Mouse (Mus musculus) adrenal gland, adult 18-20 months (tissue): ENCODE results near the gene Trim7. TPM values are rescaled to one million over a fixed set of nuclear protein-coding genes. Genes with fewer than 3 reads are reported as not detected.
A peak's percentile ranks its signal among the peaks of the same experiment; 100 is the strongest.
"Not testable (repeated sequence)": the region's sequence is repeated elsewhere in the genome, so short reads cannot be mapped to it uniquely, and the experiment has no call there.

ENCODE experiments used
- DNase-seq, 2 experiments: peaks; one replicate each; pipeline ENCODE4 v3.0.0; 2021 to 2022; ENCODE audit warnings: low spot score in 2 of 2
- total RNA-seq, 2 experiments: library from RNA; stranded (reverse); gene quantifications; 1 replicate in 1 of 2; 2 replicates in 1 of 2; pipeline ENCODE4 v1.2.3; 2021

The Trim7 gene
- total RNA-seq, 2 experiments from 2014 or later = 3.6 to 9.8 TPM

GRCm38 (mm10) chr11:48845244-48845815 lies 19.4 kb downstream of the Trim7 start:
- DNase-seq = no peak

- not testable (repeated sequence) for DNase-seq
These were observed 20.4 kb downstream of the Trim7 start for GRCm38 (mm10) chr11:48846362-48846761.

- no peak for DNase-seq
These were observed 20.9 kb downstream of the Trim7 start for GRCm38 (mm10) chr11:48846881-48847280.

- no peak for DNase-seq
These were observed 24.3 kb downstream of the Trim7 start for GRCm38 (mm10) chr11:48850240-48850639.

GRCm38 (mm10) chr11:48851270-48851995 lies 25.5 kb downstream of the Trim7 start:
- DNase-seq = no peak

GRCm38 (mm10) chr11:48852190-48852589 lies 26.2 kb downstream of the Trim7 start:
- DNase-seq = no peak

GRCm38 (mm10) chr11:48852624-48853473 lies 26.9 kb downstream of the Trim7 start:
- no peak for DNase-seq

- DNase-seq = peak; percentile 94 to 98
These were observed 27.7 kb downstream of the Trim7 start for GRCm38 (mm10) chr11:48853474-48854180.

- no peak for DNase-seq
These were observed 33.1 kb downstream of the Trim7 start for GRCm38 (mm10) chr11:48859014-48859413.

- no peak for DNase-seq
These were observed 36.9 kb downstream of the Trim7 start for GRCm38 (mm10) chr11:48862784-48863319.

GRCm38 (mm10) chr11:48863808-48864207 lies 37.9 kb downstream of the Trim7 start:
- no peak for DNase-seq

- DNase-seq = no peak
These were observed 40.5 kb downstream of the Trim7 start for GRCm38 (mm10) chr11:48866481-48866880.

GRCm38 (mm10) chr11:48869380-48870110 lies 43.6 kb downstream of the Trim7 start:
- DNase-seq = no peak

GRCm38 (mm10) chr11:48870781-48871180 lies 44.8 kb downstream of the Trim7 start:
- DNase-seq = no peak

- DNase-seq = peak; percentile 55 to 63
These were observed 45.3 kb downstream of the Trim7 start, which contains the start of gene Irgm1 for GRCm38 (mm10) chr11:48871201-48871772. Irgm1 (minus strand) TSS chr11:48871683.

- peak; percentile 39 to 46 for DNase-seq
These were observed 46.0 kb downstream of the Trim7 start for GRCm38 (mm10) chr11:48871817-48872541.

GRCm38 (mm10) chr11:48872695-48873300 lies 46.9 kb downstream of the Trim7 start:
- no peak for DNase-seq

- no peak for DNase-seq
These were observed 47.8 kb downstream of the Trim7 start for GRCm38 (mm10) chr11:48873591-48874290.
